Mouse (Mus musculus): ENCODE data around the gene 1700024G13Rik. TPM values are rescaled to one million over a fixed set of nuclear protein-coding genes. Genes with fewer than 3 reads are reported as not detected.
"Not testable (repeated sequence)": the region's sequence is repeated elsewhere in the genome, so short reads cannot be mapped to it uniquely, and the experiment has no call there.

Gene 1700024G13Rik
- not detected in 2 replicates for polyA plus RNA-seq (2012; rRNA removed)

- WGBS: 5% methylated on average over 13 of the region's 13 CpGs
Measured at GRCm38 (mm10) chr14:32388196-32388595, at the start of gene 1700024G13Rik. 1700024G13Rik (minus strand) TSS chr14:32388391.

GRCm38 (mm10) chr14:32437352-32437793, 49.2 kb upstream of the 1700024G13Rik start:
- no peak for DNase-seq (ENCODE audit: low read depth, low spot score)

More at GRCm38 (mm10) chr14:32388196-32388595, at the start of gene 1700024G13Rik:
- DNase-seq (ENCODE audit: low read depth, low spot score): peak; percentile 2

GRCm38 (mm10) chr14:32429030-32429602, 40.9 kb upstream of the 1700024G13Rik start:
- no peak for DNase-seq (ENCODE audit: low read depth, low spot score)
- WGBS: 40% methylated on average over 8 of the region's 8 CpGs

More at GRCm38 (mm10) chr14:32437352-32437793, 49.2 kb upstream of the 1700024G13Rik start:
- WGBS: 34% methylated on average over 5 of the region's 5 CpGs

- 83% methylated on average over 7 of the region's 7 CpGs for WGBS
- DNase-seq (ENCODE audit: low read depth, low spot score): no peak
Measured at GRCm38 (mm10) chr14:32423946-32424345, 35.8 kb upstream of the 1700024G13Rik start.

GRCm38 (mm10) chr14:32418747-32419146, 30.6 kb upstream of the 1700024G13Rik start:
- WGBS: 76% methylated on average over 11 of the region's 11 CpGs
- no peak for DNase-seq (ENCODE audit: low read depth, low spot score)

- WGBS: 80% methylated on average over 5 of the region's 5 CpGs
- no peak for DNase-seq (ENCODE audit: low read depth, low spot score)
Measured at GRCm38 (mm10) chr14:32412075-32412474, 23.9 kb upstream of the 1700024G13Rik start.

GRCm38 (mm10) chr14:32410084-32410483, 21.9 kb upstream of the 1700024G13Rik start:
- WGBS: 88% methylated on average over 5 of the region's 5 CpGs
- DNase-seq (ENCODE audit: low read depth, low spot score): no peak

- 47% methylated on average over 1 of the region's 1 CpGs for WGBS
- DNase-seq (ENCODE audit: low read depth, low spot score): not testable (repeated sequence)
Measured at GRCm38 (mm10) chr14:32405399-32405798, 17.2 kb upstream of the 1700024G13Rik start.

GRCm38 (mm10) chr14:32381619-32382018, 6.6 kb downstream of the 1700024G13Rik start:
- DNase-seq (ENCODE audit: low read depth, low spot score): no peak
- WGBS: 50% methylated on average over 15 of the region's 15 CpGs

GRCm38 (mm10) chr14:32381066-32381465, 7.1 kb downstream of the 1700024G13Rik start:
- WGBS: 33% methylated on average over 7 of the region's 7 CpGs
- DNase-seq (ENCODE audit: low read depth, low spot score): no peak

GRCm38 (mm10) chr14:32380099-32380480, 8.1 kb downstream of the 1700024G13Rik start:
- DNase-seq (ENCODE audit: low read depth, low spot score): no peak
- WGBS: 26% methylated on average over 3 of the region's 3 CpGs

- WGBS: 24% methylated on average over 22 of the region's 22 CpGs
- DNase-seq (ENCODE audit: low read depth, low spot score): no peak
Measured at GRCm38 (mm10) chr14:32379395-32380098, 8.6 kb downstream of the 1700024G13Rik start.

GRCm38 (mm10) chr14:32372510-32372909, 15.7 kb downstream of the 1700024G13Rik start:
- DNase-seq (ENCODE audit: low read depth, low spot score): no peak
- 20% methylated on average over 2 of the region's 2 CpGs for WGBS

GRCm38 (mm10) chr14:32369756-32370155, 18.4 kb downstream of the 1700024G13Rik start:
- WGBS: 25% methylated on average over 7 of the region's 7 CpGs
- no peak for DNase-seq (ENCODE audit: low read depth, low spot score)

- WGBS: 44% methylated on average over 7 of the region's 7 CpGs
- DNase-seq (ENCODE audit: low read depth, low spot score): no peak
Measured at GRCm38 (mm10) chr14:32364359-32364758, 23.8 kb downstream of the 1700024G13Rik start.

- 24% methylated on average over 6 of the region's 6 CpGs for WGBS
- DNase-seq (ENCODE audit: low read depth, low spot score): not testable (repeated sequence)
Measured at GRCm38 (mm10) chr14:32351181-32351920, 36.8 kb downstream of the 1700024G13Rik start.

- no peak for DNase-seq (ENCODE audit: low read depth, low spot score)
- 92% methylated on average over 9 of the region's 9 CpGs for WGBS
Measured at GRCm38 (mm10) chr14:32347307-32347706, 40.9 kb downstream of the 1700024G13Rik start.

GRCm38 (mm10) chr14:32344694-32345093, 43.5 kb downstream of the 1700024G13Rik start:
- DNase-seq (ENCODE audit: low read depth, low spot score): no peak
- 47% methylated on average over 10 of the region's 10 CpGs for WGBS

- WGBS: 93% methylated on average over 7 of the region's 7 CpGs
Measured at GRCm38 (mm10) chr14:32344176-32344575, 44.0 kb downstream of the 1700024G13Rik start.

GRCm38 (mm10) chr14:32341823-32342222, 46.4 kb downstream of the 1700024G13Rik start:
- WGBS: 91% methylated on average over 7 of the region's 7 CpGs
- no peak for DNase-seq (ENCODE audit: low read depth, low spot score)

More at GRCm38 (mm10) chr14:32344176-32344575, 44.0 kb downstream of the 1700024G13Rik start:
- no peak for DNase-seq (ENCODE audit: low read depth, low spot score)

All from large intestine, adult 2 months (tissue).